In the genomic region with DNA sequence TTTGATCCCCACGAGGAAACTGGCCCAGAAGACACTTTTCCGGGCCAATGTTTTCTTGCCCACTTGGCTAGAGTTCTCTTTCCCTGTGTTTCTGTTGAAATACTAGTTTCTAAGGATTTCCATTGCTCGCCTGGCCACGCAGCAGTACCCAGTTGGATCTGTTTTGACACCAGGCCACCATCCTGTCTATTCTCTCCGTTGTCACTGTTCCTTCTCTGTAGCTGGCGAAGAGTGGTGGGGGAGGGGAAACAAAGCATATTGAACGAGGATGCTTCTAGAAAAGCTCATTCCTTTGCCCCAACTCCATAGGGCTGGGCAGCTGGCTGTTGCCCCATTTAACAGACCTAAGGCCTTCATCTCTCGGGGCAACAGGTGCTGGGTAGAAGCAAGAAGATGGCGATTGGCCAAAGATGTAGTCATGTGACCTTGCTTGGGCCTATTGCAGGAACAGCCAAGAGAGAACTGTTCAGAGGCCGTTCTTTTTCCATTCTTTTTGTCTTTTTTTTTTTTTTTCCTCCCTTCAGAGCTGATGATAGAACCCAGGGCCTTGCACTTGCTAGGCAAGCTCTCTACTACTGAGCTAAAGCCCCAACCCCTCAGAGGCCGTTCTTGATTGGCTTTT, we compare ENCODE assay signal across 8 mouse cellular contexts.
DNase-seq lines count a peak whose midpoint lies in the region; ATAC-seq and TF ChIP-seq lines count a peak whose summit lies in the region.
"Had no signal": no experiment of that assay in that cellular context is flagged by ENCODE, and none has a peak within 500 bp of the region (broad histone marks: within the 10 kb centered on the region; RNA-seq: fewer than 3 reads in every experiment).

No protein-coding gene starts in this region.

- peaks cover 19 to 53% of the 10 kb centered on the region in 2 experiments for H3K4me1 ChIP-seq in MEL (ENCODE audit: control insufficient read depth in 1 of 2, insufficient read depth in 2 of 2, low read length in 2 of 2)
- no peaks in the 10 kb centered on the region; the same call in 1 of the 2 replicates for H3K4me1 ChIP-seq in cerebellum, adult 2 months (ENCODE audit: control insufficient read depth, insufficient read depth, low read length)
- H3K4me1 ChIP-seq in liver, postnatal 0 days (ENCODE audit: insufficient read depth), result peaks cover 10% of the 10 kb centered on the region
- peaks cover 5% of the 10 kb centered on the region for H3K4me1 ChIP-seq in hindbrain, embryonic 12.5 days

- WGBS in cerebellum, adult 2 months, result 22% methylated on average over 11 of the region's 11 CpGs
- 62% methylated on average over 11 of the region's 11 CpGs for WGBS in liver, postnatal 0 days (ENCODE audit: insufficient replicate concordance)
- WGBS in hindbrain, embryonic 12.5 days, result 75% methylated on average over 11 of the region's 11 CpGs

- TF ChIP-seq RAD21 in MEL (IDR thresholded peaks at IDR 0.05; ENCODE audit: low read depth, low read length), result no peak

- peaks cover 0 to 40% of the 10 kb centered on the region in 2 experiments; a peak in 2 of 4 replicates for H3K36me3 ChIP-seq in MEL (ENCODE audit: control insufficient read depth in 1 of 2, insufficient read depth in 2 of 2, low read length in 2 of 2)
- H3K36me3 ChIP-seq in liver, postnatal 0 days (replicated peaks; ENCODE audit: insufficient read depth, low read length), result no peaks in the 10 kb centered on the region
- H3K36me3 ChIP-seq in hindbrain, embryonic 12.5 days, result no peaks in the 10 kb centered on the region

- ATAC-seq in liver, postnatal 0 days, result no peak
- ATAC-seq in hindbrain, embryonic 12.5 days (ENCODE audit: low FRiP score), result no peak

- intact Hi-C loops in left cerebral cortex, postnatal 14 days (cut with DNase I), result no loop called here

- H3K27ac ChIP-seq in MEL (ENCODE audit: control insufficient read depth, low read depth, low read length), result peak overlapping the region; percentile 99
- no peak overlapping the region for H3K27ac ChIP-seq in cerebellum, adult 2 months (ENCODE audit: insufficient read depth, low read length)
- H3K27ac ChIP-seq in liver, postnatal 0 days (ENCODE audit: low read depth), result no peak overlapping the region
- no peak overlapping the region for H3K27ac ChIP-seq in hindbrain, embryonic 12.5 days

- no peaks in the 10 kb centered on the region for H3K9me3 ChIP-seq in MEL (replicated peaks; ENCODE audit: insufficient read depth, low read length)
- no peaks in the 10 kb centered on the region for H3K9me3 ChIP-seq in liver, postnatal 0 days (ENCODE audit: low read length)
- H3K9me3 ChIP-seq in hindbrain, embryonic 12.5 days (replicated peaks), result no peaks in the 10 kb centered on the region

- TF ChIP-seq EP300 in MEL (IDR thresholded peaks at IDR 0.05; ENCODE audit: low read depth in 1 of 2, low read length in 2 of 2), result peak in 1 of 2 experiments; percentile 38; a peak in 1 of 4 replicates
- no peak for TF ChIP-seq EP300 in liver, postnatal 0 days (IDR thresholded peaks at IDR 0.05; ENCODE audit: low read depth)

- H3K4me2 ChIP-seq in liver, postnatal 0 days (ENCODE audit: low read depth, low read length), result no peak overlapping the region
- H3K4me2 ChIP-seq in hindbrain, embryonic 12.5 days (replicated peaks), result no peak overlapping the region
- H3K4me2 ChIP-seq: lung, embryonic 14.5 days had no signal

- no peak for TF ChIP-seq CTCF in MEL (IDR thresholded peaks at IDR 0.05 in 2 of 3, conservative IDR thresholded peaks at IDR 0.05 in 1 of 3; ENCODE audit: control insufficient read depth in 1 of 3, insufficient read depth in 1 of 3, low read depth in 2 of 3, low read length in 3 of 3, poor library complexity in 1 of 3, severe bottlenecking in 1 of 3)
- TF ChIP-seq CTCF in cerebellum, adult 2 months (IDR thresholded peaks at IDR 0.05; ENCODE audit: borderline replicate concordance, insufficient read depth, low read depth, low read length), result no peak
- TF ChIP-seq CTCF in liver, postnatal 0 days (IDR thresholded peaks at IDR 0.05; ENCODE audit: low read depth), result no peak

- peak in 1 of 2 experiments; percentile 63; a peak in 2 of 4 replicates for TF ChIP-seq POLR2A in MEL (IDR thresholded peaks at IDR 0.05; ENCODE audit: control insufficient read depth in 1 of 2, insufficient read depth in 1 of 2, low read depth in 1 of 2, low read length in 2 of 2, poor library complexity in 1 of 2)
- TF ChIP-seq POLR2A in cerebellum, adult 2 months (IDR thresholded peaks at IDR 0.05; ENCODE audit: borderline replicate concordance, insufficient read depth, low read length), result no peak

- no peaks in the 10 kb centered on the region for H3K27me3 ChIP-seq in MEL (ENCODE audit: control insufficient read depth in 1 of 2, insufficient read depth in 2 of 2, low read length in 2 of 2)
- no peaks in the 10 kb centered on the region for H3K27me3 ChIP-seq in cerebellum, adult 2 months (ENCODE audit: control insufficient read depth, insufficient read depth, low read length)
- H3K27me3 ChIP-seq in liver, postnatal 0 days (ENCODE audit: insufficient read depth, low read length), result peaks cover 3% of the 10 kb centered on the region; the same call in 1 of the 2 replicates
- H3K27me3 ChIP-seq in hindbrain, embryonic 12.5 days, result peaks cover 16% of the 10 kb centered on the region

- H3K4me3 ChIP-seq in MEL (ENCODE audit: control insufficient read depth in 1 of 2, insufficient read depth in 1 of 2, low read depth in 2 of 2, low read length in 2 of 2), result peak overlapping the region; percentile 43 to 64
- no peak overlapping the region for H3K4me3 ChIP-seq in cerebellum, adult 2 months (replicated peaks; ENCODE audit: insufficient read depth, low read depth, low read length)
- no peak overlapping the region for H3K4me3 ChIP-seq in liver, postnatal 0 days (ENCODE audit: low read depth, low read length)
- H3K4me3 ChIP-seq in hindbrain, embryonic 12.5 days, result no peak overlapping the region

- peaks cover under 1% of the 10 kb centered on the region; the same call in 1 of the 2 replicates for H3K79me2 ChIP-seq in MEL (ENCODE audit: control insufficient read depth, insufficient read depth, low read length, poor library complexity)

- DNase-seq in left cerebral cortex, postnatal 14 days (ENCODE audit: low spot score in 2 of 2), result peak; percentile 14 to 21
- DNase-seq in left cerebral cortex, adult 18-20 months (ENCODE audit: low spot score in 2 of 2), result no peak
- peak; percentile 95 for DNase-seq in MEL (ENCODE audit: low read depth, low spot score)
- DNase-seq in cerebellum, adult 2 months, result peak; percentile 17 to 30
- peak; percentile 15 for DNase-seq in right cerebral cortex, postnatal 14 days
- DNase-seq in liver, postnatal 0 days, result no peak
- DNase-seq: lung, embryonic 14.5 days had no signal

- peak overlapping the region; percentile 73 for H3K9ac ChIP-seq in MEL (ENCODE audit: control insufficient read depth, low read depth, low read length, poor library complexity, severe bottlenecking)
- H3K9ac ChIP-seq in liver, postnatal 0 days (replicated peaks), result no peak overlapping the region
- H3K9ac ChIP-seq in hindbrain, embryonic 12.5 days, result no peak overlapping the region
- H3K9ac ChIP-seq: lung, embryonic 14.5 days had no signal

TF ChIP-seq in MEL, 35 proteins besides CTCF, POLR2A, EP300 and RAD21 (continues in another document):
- TF ChIP-seq POLR2AphosphoS5 (IDR thresholded peaks at IDR 0.05; ENCODE audit: borderline replicate concordance, low read depth, low read length), result no peak
- TF ChIP-seq BHLHE40 (IDR thresholded peaks at IDR 0.05; ENCODE audit: borderline replicate concordance, low read depth, low read length), result no peak
- TF ChIP-seq USF2 (IDR thresholded peaks at IDR 0.05; ENCODE audit: borderline replicate concordance in 1 of 2, insufficient read depth in 1 of 2, low read depth in 1 of 2, low read length in 2 of 2), result peak; percentile 63 to 79; a peak in 1 of 4 replicates
- TF ChIP-seq UBTF (IDR thresholded peaks at IDR 0.05; ENCODE audit: borderline replicate concordance, insufficient read depth, low read depth, low read length), result no peak
- TF ChIP-seq NRF1 (IDR thresholded peaks at IDR 0.05; ENCODE audit: insufficient read depth, low read depth, low read length, poor library complexity, severe bottlenecking), result no peak
- TF ChIP-seq MAFK (IDR thresholded peaks at IDR 0.05; ENCODE audit: borderline replicate concordance, low read depth, low read length), result no peak
- TF ChIP-seq POLR2AphosphoS2 (IDR thresholded peaks at IDR 0.05; ENCODE audit: low read length), result no peak
- TF ChIP-seq CHD1 (IDR thresholded peaks at IDR 0.05; ENCODE audit: low read depth, low read length), result no peak
- no peak for TF ChIP-seq MYC (IDR thresholded peaks at IDR 0.05; ENCODE audit: low read depth, low read length)
- TF ChIP-seq TCF12 (IDR thresholded peaks at IDR 0.05; ENCODE audit: low read depth, low read length), result no peak
- TF ChIP-seq ZC3H11A (IDR thresholded peaks at IDR 0.05; ENCODE audit: low read depth, low read length), result no peak
- TF ChIP-seq NELFE (IDR thresholded peaks at IDR 0.05; ENCODE audit: low read depth, low read length), result peak; percentile 57
- TF ChIP-seq MAX (IDR thresholded peaks at IDR 0.05; ENCODE audit: low read length), result peak; percentile 75
- peak; percentile 67; the same call in 1 of the 2 replicates for TF ChIP-seq ZMIZ1 (IDR thresholded peaks at IDR 0.05; ENCODE audit: low read depth, low read length)
- no peak; the same call in 1 of the 2 replicates for TF ChIP-seq MXI1 (IDR thresholded peaks at IDR 0.05; ENCODE audit: low read depth, low read length)
- TF ChIP-seq SMC3 (IDR thresholded peaks at IDR 0.05; ENCODE audit: low read depth, low read length), result no peak
- peak; percentile 57 for TF ChIP-seq HCFC1 (IDR thresholded peaks at IDR 0.05; ENCODE audit: low read depth, low read length)
- TF ChIP-seq ELF1 (IDR thresholded peaks at IDR 0.05; ENCODE audit: low read depth, low read length), result 0 out of 2 replicates have a peak, but pooled peaks have one; percentile 21
- TF ChIP-seq TBP (IDR thresholded peaks at IDR 0.05; ENCODE audit: low read depth, low read length), result peak; percentile 76
- no peak for TF ChIP-seq JUND (IDR thresholded peaks at IDR 0.05; ENCODE audit: low read depth, low read length)
- no peak for TF ChIP-seq TAL1 (IDR thresholded peaks at IDR 0.05; ENCODE audit: low read length)
- peak; percentile 97 for TF ChIP-seq ZNF384 (IDR thresholded peaks at IDR 0.05; ENCODE audit: low read depth, low read length)
- TF ChIP-seq GATA1 (IDR thresholded peaks at IDR 0.05; ENCODE audit: low read depth, low read length), result no peak
- no peak; the same call in 1 of the 2 replicates for TF ChIP-seq MAZ (IDR thresholded peaks at IDR 0.05; ENCODE audit: low read depth, low read length)
- no peak for TF ChIP-seq MEF2A (IDR thresholded peaks at IDR 0.05; ENCODE audit: extremely low read depth, insufficient replicate concordance, low read depth, low read length, poor library complexity, severe bottlenecking)
- TF ChIP-seq USF1 (IDR thresholded peaks at IDR 0.05; ENCODE audit: low read depth, low read length), result peak; percentile 95
- TF ChIP-seq RCOR1 (IDR thresholded peaks at IDR 0.05; ENCODE audit: low read depth, low read length), result no peak
- TF ChIP-seq SIN3A (IDR thresholded peaks at IDR 0.05; ENCODE audit: low read length), result no peak

Comparison
In these comparisons a context has a peak if more than half of its experiments do, and no peak if none do; other contexts are left out.
1. DNase-seq: peak in left cerebral cortex, postnatal 14 days (2 of 2), MEL (single experiment), cerebellum, adult 2 months (2 of 2) and right cerebral cortex, postnatal 14 days (single experiment); none in left cerebral cortex, adult 18-20 months (0 of 2) and liver, postnatal 0 days (single experiment).
2. H3K4me3 ChIP-seq: peak in MEL (2 of 2); none in cerebellum, adult 2 months (single experiment), liver, postnatal 0 days (single experiment) and hindbrain, embryonic 12.5 days (single experiment).